Mouse (Mus musculus): ENCODE data around the gene Ceacam9.

Ceacam9 gene

GRCm38 (mm10) chr7:16745373-16745772 lies 23.6 kb downstream of the Ceacam9 start:
- DNase-seq, result no peak

- peak; percentile 62 for DNase-seq
These were observed 24.4 kb downstream of the Ceacam9 start for GRCm38 (mm10) chr7:16746093-16746492.

GRCm38 (mm10) chr7:16747656-16748055 lies 25.9 kb downstream of the Ceacam9 start:
- no peak for DNase-seq

GRCm38 (mm10) chr7:16752016-16752415 lies 30.3 kb downstream of the Ceacam9 start:
- no peak for DNase-seq

- no peak for DNase-seq
These were observed 33.8 kb downstream of the Ceacam9 start for GRCm38 (mm10) chr7:16755362-16756017.

- DNase-seq, result no peak
These were observed 37.3 kb downstream of the Ceacam9 start for GRCm38 (mm10) chr7:16758872-16759574.

- DNase-seq, result peak; percentile 49
These were observed 38.6 kb downstream of the Ceacam9 start for GRCm38 (mm10) chr7:16760292-16760691.

- no peak for DNase-seq
These were observed 39.3 kb downstream of the Ceacam9 start for GRCm38 (mm10) chr7:16761005-16761481.

GRCm38 (mm10) chr7:16761630-16762029 lies 39.9 kb downstream of the Ceacam9 start:
- no peak for DNase-seq

- DNase-seq, result no peak
These were observed 41.9 kb downstream of the Ceacam9 start for GRCm38 (mm10) chr7:16763463-16764218.

- peak; percentile 71 for DNase-seq
These were observed 44.7 kb downstream of the Ceacam9 start for GRCm38 (mm10) chr7:16766443-16766842.
